Mouse (Mus musculus) MEL (cell line): ENCODE measurements around the gene Gab2. TPM values are rescaled to one million over a fixed set of nuclear protein-coding genes. Genes with fewer than 3 reads are reported as not detected.

Source experiments
- DNase-seq: peaks from one replicate; pipeline ENCODE4 v3.0.0; 2011; ENCODE audit warnings: low read depth, low spot score
- H3K27ac ChIP-seq: 2 replicates; pipeline ENCODE4 v1.5.1; 2012; ENCODE audit warnings: low read depth, mild to moderate bottlenecking, control low read depth, low read length, moderate library complexity; ENCODE audit not compliant: control insufficient read depth
- H3K27me3 ChIP-seq, 2 experiments: fragments of 150-350 bp in 1 of 2; sonication (generic) in 1 of 2; 2 replicates each; pipeline ENCODE4 v1.6.1; 2012; ENCODE audit warnings: low read length in 2 of 2, mild to moderate bottlenecking in 2 of 2, improper control_type of control experiment in 1 of 2, moderate library complexity in 1 of 2; ENCODE audit not compliant: insufficient read depth in 2 of 2, control insufficient read depth in 1 of 2
- H3K36me3 ChIP-seq, 2 experiments: 2 replicates each; pipeline ENCODE4 v1.6.1; 2012 to 2014; ENCODE audit warnings: low read length in 2 of 2, improper control_type of control experiment in 1 of 2, inconsistent platforms in 1 of 2, mild to moderate bottlenecking in 1 of 2; ENCODE audit not compliant: insufficient read depth in 2 of 2, control insufficient read depth in 1 of 2
- H3K4me1 ChIP-seq, 2 experiments: fragments of 150-350 bp in 1 of 2; sonication (generic) in 1 of 2; 2 replicates each; pipeline ENCODE4 v1.6.1; 2012; ENCODE audit warnings: low read length in 2 of 2, improper control_type of control experiment in 1 of 2, mild to moderate bottlenecking in 1 of 2; ENCODE audit not compliant: insufficient read depth in 2 of 2, control insufficient read depth in 1 of 2
- H3K4me3 ChIP-seq, 2 experiments: fragments of 150-350 bp in 1 of 2; sonication (generic) in 1 of 2; 2 replicates each; pipeline ENCODE4 v1.5.1; 2012; ENCODE audit warnings: low read depth in 2 of 2, low read length in 2 of 2, mild to moderate bottlenecking in 2 of 2, moderate library complexity in 2 of 2, control low read depth in 1 of 2, improper control_type of control experiment in 1 of 2; ENCODE audit not compliant: control insufficient read depth in 1 of 2, insufficient read depth in 1 of 2
- H3K79me2 ChIP-seq: 2 replicates; pipeline ENCODE4 v1.6.1; 2012; ENCODE audit warnings: mild to moderate bottlenecking, low read length, moderate library complexity; ENCODE audit not compliant: control insufficient read depth, poor library complexity, insufficient read depth
- H3K9ac ChIP-seq: 2 replicates; pipeline ENCODE4 v1.6.1; 2012; ENCODE audit warnings: low read depth, mild to moderate bottlenecking, control low read depth, low read length, moderate library complexity; ENCODE audit not compliant: control insufficient read depth, poor library complexity, severe bottlenecking
- H3K9me3 ChIP-seq: fragments of 150-350 bp; sonication (generic); replicated peaks from 2 replicates; pipeline ENCODE4 v1.6.1; 2012; ENCODE audit warnings: mild to moderate bottlenecking, low read length, improper control_type of control experiment, moderate library complexity; ENCODE audit not compliant: insufficient read depth
- BHLHE40 ChIP-seq: IDR thresholded peaks from 2 replicates; pipeline ENCODE4 v1.6.1; 2012; ENCODE audit warnings: low read depth, mild to moderate bottlenecking, inconsistent platforms, low read length, improper control_type of control experiment, borderline replicate concordance
- CHD1 ChIP-seq: IDR thresholded peaks from 2 replicates; pipeline ENCODE4 v1.6.1; 2012; ENCODE audit warnings: low read depth, mild to moderate bottlenecking, inconsistent platforms, low read length, improper control_type of control experiment
- ETS1 ChIP-seq: IDR thresholded peaks from 2 replicates; pipeline ENCODE4 v1.6.1; 2012; ENCODE audit warnings: low read depth, mild to moderate bottlenecking, inconsistent platforms, low read length, improper control_type of control experiment, moderate library complexity
- GATA1 ChIP-seq: IDR thresholded peaks from 2 replicates; pipeline ENCODE4 v1.6.1; 2011; ENCODE audit warnings: low read depth, low read length, improper control_type of control experiment
- HCFC1 ChIP-seq: IDR thresholded peaks from 2 replicates; pipeline ENCODE4 v1.6.1; 2012; ENCODE audit warnings: low read depth, mild to moderate bottlenecking, inconsistent platforms, low read length, improper control_type of control experiment, moderate library complexity
- MAFK ChIP-seq: IDR thresholded peaks from 2 replicates; pipeline ENCODE4 v1.6.1; 2011; ENCODE audit warnings: low read depth, mild to moderate bottlenecking, low read length, improper control_type of control experiment, borderline replicate concordance
- MAX ChIP-seq: IDR thresholded peaks from 2 replicates; pipeline ENCODE4 v1.6.1; 2011; ENCODE audit warnings: low read length, improper control_type of control experiment
- MAZ ChIP-seq: IDR thresholded peaks from 2 replicates; pipeline ENCODE4 v1.6.1; 2012; ENCODE audit warnings: low read depth, mild to moderate bottlenecking, inconsistent platforms, low read length, improper control_type of control experiment
- MXI1 ChIP-seq: IDR thresholded peaks from 2 replicates; pipeline ENCODE4 v1.6.1; 2011; ENCODE audit warnings: mild to moderate bottlenecking, low read depth, low read length, improper control_type of control experiment
- MYC ChIP-seq: IDR thresholded peaks from 2 replicates; pipeline ENCODE4 v1.6.1; 2011; ENCODE audit warnings: low read depth, mild to moderate bottlenecking, low read length, improper control_type of control experiment, moderate library complexity
- NELFE ChIP-seq: IDR thresholded peaks from 2 replicates; pipeline ENCODE4 v1.6.1; 2011; ENCODE audit warnings: low read depth, low read length, improper control_type of control experiment
- POLR2AphosphoS2 ChIP-seq: IDR thresholded peaks from 2 replicates; pipeline ENCODE4 v1.6.1; 2011; ENCODE audit warnings: low read length, improper control_type of control experiment
- POLR2AphosphoS5 ChIP-seq: IDR thresholded peaks from 2 replicates; pipeline ENCODE4 v1.6.1; 2012; ENCODE audit warnings: low read depth, borderline replicate concordance, mild to moderate bottlenecking, inconsistent platforms, low read length, moderate library complexity, mixed read lengths
- RAD21 ChIP-seq: IDR thresholded peaks from 2 replicates; pipeline ENCODE4 v1.6.1; 2011; ENCODE audit warnings: mild to moderate bottlenecking, low read depth, low read length, improper control_type of control experiment
- SIN3A ChIP-seq: IDR thresholded peaks from 2 replicates; pipeline ENCODE4 v1.6.1; 2012; ENCODE audit warnings: low read length, improper control_type of control experiment, inconsistent platforms
- TAL1 ChIP-seq: IDR thresholded peaks from 2 replicates; pipeline ENCODE4 v1.6.1; 2012; ENCODE audit warnings: mild to moderate bottlenecking, inconsistent platforms, low read length, moderate library complexity, mixed read lengths
- UBTF ChIP-seq: IDR thresholded peaks from 2 replicates; pipeline ENCODE4 v1.6.1; 2012; ENCODE audit warnings: low read depth, mild to moderate bottlenecking, inconsistent platforms, low read length, improper control_type of control experiment, moderate library complexity, borderline replicate concordance; ENCODE audit not compliant: insufficient read depth
- USF2 ChIP-seq, 2 experiments: IDR thresholded peaks; 2 replicates each; pipeline ENCODE4 v1.6.1; 2011 to 2012; ENCODE audit warnings: improper control_type of control experiment in 2 of 2, low read length in 2 of 2, borderline replicate concordance in 1 of 2, inconsistent platforms in 1 of 2, low read depth in 1 of 2, mild to moderate bottlenecking in 1 of 2; ENCODE audit not compliant: insufficient read depth in 1 of 2
- polyA plus RNA-seq, 2 experiments: library from polyadenylated mRNA; stranded (reverse) in 1 of 2; unstranded in 1 of 2; fragments of >175 nt in 1 of 2; fragments of >200 nt in 1 of 2; gene quantifications; 2 replicates each; pipeline versions ENCODE4 v1.2.1 to v1.2.4; 2012; ENCODE audit warnings: low replicate concordance in 2 of 2, low read depth in 1 of 2; ENCODE audit not compliant: insufficient read length in 2 of 2, insufficient read depth in 1 of 2, missing spikeins in 1 of 2
- total RNA-seq: library from RNA; depleted of rRNA; stranded (reverse); fragments of 300-350 nt; gene quantifications from 2 replicates; pipeline ENCODE4 v1.2.3, GENCODE M21; 2012

Gene Gab2
- total and polyA plus RNA-seq, 3 experiments: 5.0 to 11.5 TPM; not detected in 1

GRCm38 (mm10) chr7:97310341-97310635 lies 228.9 kb downstream of the Gab2 start:
- Histone ChIP-seq H3K4me3 (no peak overlapping the region), H3K27ac (no peak overlapping the region), H3K27me3 (no peaks in the 10 kb centered on the region), H3K9me3 (no peaks in the 10 kb centered on the region)
- DNase-seq: no peak
- TF ChIP-seq BHLHE40: no peak
- no peak for TF ChIP-seq SIN3A
- TF ChIP-seq, all 39 proteins: peak for 0
- H3K36me3 ChIP-seq: no peaks in the 10 kb centered on the region; a peak in 1 of 4 replicates
- no peaks in the 10 kb centered on the region for H3K79me2 ChIP-seq
- H3K4me1 ChIP-seq: no peaks in the 10 kb centered on the region
- no peak overlapping the region for H3K9ac ChIP-seq

DNA sequence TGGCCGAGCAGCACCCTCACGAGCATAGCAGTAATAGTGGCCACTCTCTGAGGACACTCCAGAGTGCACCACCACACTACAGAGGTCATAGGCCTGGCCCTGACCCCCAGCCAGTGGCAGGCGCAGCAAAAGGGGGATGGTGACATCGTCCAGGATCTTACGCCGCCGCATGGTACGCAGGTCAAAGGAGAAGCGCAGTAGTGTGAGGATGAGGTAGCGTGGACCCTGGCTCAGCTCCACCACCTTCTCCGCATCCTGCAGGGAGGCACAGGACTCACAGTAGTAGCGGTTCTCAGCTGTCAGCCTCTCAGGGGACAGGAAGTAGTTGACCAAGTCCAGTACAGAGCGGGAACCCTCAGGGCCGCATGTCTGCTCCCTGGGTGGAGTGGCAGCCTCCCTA lies 230.2 kb downstream of the Gab2 start:
- no peak overlapping the region for H3K4me3 ChIP-seq
- TF ChIP-seq CHD1: no peak
- no peak for TF ChIP-seq TAL1
- no peak for TF ChIP-seq HCFC1
- no peak for TF ChIP-seq MYC
- TF ChIP-seq MXI1: no peak
- no peak for TF ChIP-seq MAZ
- no peak for TF ChIP-seq POLR2AphosphoS2
- no peak for TF ChIP-seq GATA1
- no peak for TF ChIP-seq MAFK
- TF ChIP-seq RAD21: no peak
- TF ChIP-seq POLR2AphosphoS5: no peak
- H3K9me3 ChIP-seq: no peaks in the 10 kb centered on the region
- no peaks in the 10 kb centered on the region for H3K4me1 ChIP-seq
- H3K27me3 ChIP-seq: no peaks in the 10 kb centered on the region
- H3K79me2 ChIP-seq: no peaks in the 10 kb centered on the region
- no peaks in the 10 kb centered on the region for H3K36me3 ChIP-seq
- H3K27ac ChIP-seq: no peak overlapping the region
- no peak overlapping the region for H3K9ac ChIP-seq
- no peak for DNase-seq

GRCm38 (mm10) chr7:97312196-97312595 lies 230.8 kb downstream of the Gab2 start:
- no peaks in the 10 kb centered on the region for H3K36me3 ChIP-seq
- no peak overlapping the region for H3K27ac ChIP-seq
- H3K4me3 ChIP-seq: no peak overlapping the region
- no peaks in the 10 kb centered on the region for H3K79me2 ChIP-seq
- no peak for DNase-seq
- no peak overlapping the region for H3K9ac ChIP-seq
- no peaks in the 10 kb centered on the region for H3K27me3 ChIP-seq
- H3K4me1 ChIP-seq: no peaks in the 10 kb centered on the region
- no peaks in the 10 kb centered on the region for H3K9me3 ChIP-seq
- TF ChIP-seq MAX: no peak
- no peak for TF ChIP-seq NELFE
- TF ChIP-seq UBTF: no peak
- TF ChIP-seq USF2 (IDR thresholded peaks at IDR 0.05; ENCODE audit: borderline replicate concordance in 1 of 2, insufficient read depth in 1 of 2, low read depth in 1 of 2, low read length in 2 of 2): no peak
- TF ChIP-seq ETS1: no peak
- no peak for TF ChIP-seq HCFC1
